Mouse (Mus musculus): ENCODE data around the gene Samsn1.

DNA sequence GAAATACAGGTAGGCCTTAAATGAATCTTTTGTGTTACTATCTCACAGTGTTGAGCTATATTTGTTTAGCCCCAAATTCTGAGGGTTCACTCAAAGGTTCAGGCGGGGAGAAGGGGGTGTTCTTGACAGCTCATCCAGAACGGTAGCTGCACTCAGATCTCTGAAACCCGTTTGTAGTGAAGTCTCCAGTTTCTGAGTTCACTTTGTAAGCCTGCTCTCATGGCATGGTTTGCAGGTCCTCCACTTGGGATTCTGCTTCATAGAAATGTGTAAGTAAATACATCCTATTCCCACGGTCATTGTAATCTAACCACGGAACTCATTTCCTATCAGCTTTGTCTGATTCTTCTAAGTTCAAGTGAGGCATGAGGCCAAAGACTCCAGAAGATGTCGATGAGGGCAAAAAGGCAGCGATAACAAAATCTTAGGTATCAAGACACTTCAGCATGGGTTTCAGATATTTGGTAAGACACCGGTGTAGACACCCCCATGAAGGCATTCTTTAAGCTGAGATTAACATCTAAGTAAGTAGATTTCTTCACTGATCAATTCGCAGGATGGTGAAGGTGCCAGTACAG, 18.2 kb downstream of the Samsn1 start:
- TF ChIP-seq CTCF (IDR thresholded peaks at IDR 0.05; ENCODE audit: low read depth, low read length) (no peak), TAL1 (conservative IDR thresholded peaks at IDR 0.05; ENCODE audit: low read depth, low read length) (no peak), GATA1 (IDR thresholded peaks at IDR 0.05; ENCODE audit: borderline replicate concordance, low read length) (no peak)
